Mouse (Mus musculus) skeletal muscle tissue, adult 2 months (tissue): Measurements from ENCODE around the gene Slc16a11.

Source experiments
- DNase-seq: peaks from one replicate; pipeline ENCODE4 v3.0.0-alpha.2; 2012; ENCODE audit warnings: low read depth, low spot score

Slc16a11 gene

DNA sequence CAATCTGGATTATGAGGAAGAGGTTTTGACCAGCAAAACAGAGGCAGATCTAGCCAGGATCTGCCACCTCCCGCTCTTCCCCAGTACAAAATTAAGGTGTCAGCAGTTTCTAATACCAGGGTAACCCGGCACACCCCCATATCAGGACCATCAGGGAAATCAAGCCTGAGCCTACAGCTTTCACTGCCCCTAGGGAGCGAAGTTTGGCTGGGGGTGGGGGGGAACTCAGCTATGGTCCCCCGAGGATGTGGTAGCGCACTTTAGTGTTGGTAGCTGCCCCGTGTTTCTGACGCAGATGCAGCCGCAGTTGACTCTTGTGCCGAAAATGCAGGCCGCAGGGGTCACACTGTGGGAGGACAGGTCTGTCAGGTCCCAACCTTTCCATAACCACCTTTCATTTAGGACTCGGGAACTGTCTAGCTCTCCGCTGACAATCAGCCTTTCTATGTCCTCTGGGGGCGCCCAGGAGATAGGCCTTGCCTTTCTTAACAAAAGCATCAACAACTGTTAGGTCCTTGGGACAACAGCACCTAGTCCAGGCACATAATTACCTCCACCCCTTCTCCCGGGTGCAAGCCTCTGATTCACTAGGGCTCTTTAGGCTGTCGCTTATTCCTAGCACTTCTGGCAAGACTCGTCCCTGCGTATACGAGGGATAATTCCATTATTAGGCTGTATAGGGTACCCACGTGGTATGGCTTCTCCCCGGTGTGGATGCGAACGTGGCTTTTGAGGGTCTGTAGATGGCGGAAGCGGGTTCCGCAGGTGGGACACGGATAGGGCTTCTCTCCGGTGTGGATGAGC is 13.4 kb downstream of the Slc16a11 start:
- DNase-seq = no peak

- DNase-seq = no peak
Observed at GRCm38 (mm10) chr11:70226602-70226890, 14.0 kb downstream of the Slc16a11 start.

DNA sequence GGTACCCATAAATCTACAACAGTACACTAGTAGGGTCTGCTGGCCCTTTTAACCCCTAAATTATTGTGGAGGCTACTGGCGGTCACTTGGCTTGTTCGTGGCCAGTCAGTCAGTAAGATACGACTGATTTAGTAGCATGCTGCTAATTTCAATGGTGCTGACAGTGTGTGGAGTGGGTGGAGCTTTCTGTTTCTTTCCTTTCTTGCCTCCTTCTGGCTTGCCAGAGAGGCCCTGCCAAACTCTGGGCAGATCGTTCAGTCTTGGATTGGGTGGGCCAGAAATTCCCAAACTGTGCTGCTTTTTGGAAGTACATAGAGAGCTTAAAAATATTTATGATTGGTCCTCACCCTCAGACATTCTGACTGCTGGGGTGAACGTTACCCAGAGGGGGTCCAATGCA is 14.6 kb downstream of the Slc16a11 start:
- DNase-seq = no peak

- DNase-seq = no peak
Observed at GRCm38 (mm10) chr11:70227661-70228245, 15.2 kb downstream of the Slc16a11 start.

DNA sequence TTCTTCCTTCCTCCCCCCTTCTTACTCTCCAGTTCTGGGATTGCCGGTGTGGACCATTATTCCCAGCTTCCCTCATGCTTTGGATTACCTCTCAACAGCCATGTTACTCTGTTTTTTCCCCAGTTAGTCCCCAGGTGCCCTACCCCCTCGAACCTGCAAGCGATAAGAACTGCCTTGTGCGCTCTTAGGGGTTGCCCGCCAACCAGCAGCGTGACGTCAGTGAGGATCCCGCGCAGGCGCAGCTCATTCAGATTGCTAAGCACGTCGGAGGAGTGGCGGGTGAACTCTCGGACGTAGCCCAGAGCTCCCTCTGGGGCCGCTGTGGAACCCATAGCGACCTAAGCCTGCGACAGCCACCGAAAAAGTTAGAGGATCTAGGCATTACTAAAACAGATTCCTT is 16.3 kb downstream of the Slc16a11 start:
- DNase-seq = peak; percentile 70

- no peak for DNase-seq
Observed at GRCm38 (mm10) chr11:70229260-70230010, 16.9 kb downstream of the Slc16a11 start, which contains the start of gene Bcl6b. Gene Bcl6b, minus strand, starts transcription at chr11:70229798.

DNA sequence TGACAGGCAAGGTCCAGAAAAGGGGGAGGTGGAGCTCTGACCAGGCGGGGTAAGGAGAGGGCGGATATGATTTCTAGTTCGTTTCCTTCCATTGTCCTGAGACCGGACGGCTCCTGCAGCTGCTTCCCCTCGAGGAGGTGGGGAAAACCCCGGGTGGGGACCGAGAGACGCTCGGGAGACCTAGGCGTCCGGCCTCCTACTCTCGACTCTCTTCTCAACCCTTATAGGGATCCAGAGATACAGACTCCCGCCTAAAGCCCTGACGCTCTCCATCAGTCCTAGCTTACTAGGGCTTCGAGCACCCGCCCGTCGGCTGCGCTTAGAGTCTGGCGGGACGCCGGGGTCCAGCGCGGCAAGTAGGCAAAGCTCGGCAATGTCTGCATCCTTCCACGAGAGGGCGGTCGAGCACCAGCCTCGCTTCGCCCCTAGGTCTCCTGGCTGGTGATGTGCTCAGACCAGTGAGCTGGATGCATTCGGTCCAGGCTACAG is 17.7 kb downstream of the Slc16a11 start:
- peak; percentile 79 for DNase-seq

DNA sequence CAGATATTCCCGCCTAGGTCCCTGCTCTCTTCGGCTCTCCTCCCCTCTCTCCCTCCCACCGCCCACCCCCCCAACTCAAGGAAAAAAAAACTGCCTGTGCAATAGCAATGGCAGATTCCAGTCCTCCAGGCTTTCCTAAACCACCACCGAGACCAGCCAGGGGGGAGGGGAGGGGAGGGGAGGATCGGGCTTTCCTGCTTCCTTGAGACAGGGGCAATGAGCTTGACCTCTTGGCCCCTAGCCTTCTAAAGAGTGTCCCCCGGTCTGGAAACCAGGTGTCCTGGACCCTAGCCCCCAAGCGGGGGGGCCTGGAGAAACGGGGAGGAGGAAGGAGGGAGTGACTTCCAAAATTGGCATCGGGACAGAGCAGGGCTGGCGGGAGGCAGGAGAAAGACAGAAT is 20.0 kb downstream of the Slc16a11 start:
- DNase-seq = no peak

DNA sequence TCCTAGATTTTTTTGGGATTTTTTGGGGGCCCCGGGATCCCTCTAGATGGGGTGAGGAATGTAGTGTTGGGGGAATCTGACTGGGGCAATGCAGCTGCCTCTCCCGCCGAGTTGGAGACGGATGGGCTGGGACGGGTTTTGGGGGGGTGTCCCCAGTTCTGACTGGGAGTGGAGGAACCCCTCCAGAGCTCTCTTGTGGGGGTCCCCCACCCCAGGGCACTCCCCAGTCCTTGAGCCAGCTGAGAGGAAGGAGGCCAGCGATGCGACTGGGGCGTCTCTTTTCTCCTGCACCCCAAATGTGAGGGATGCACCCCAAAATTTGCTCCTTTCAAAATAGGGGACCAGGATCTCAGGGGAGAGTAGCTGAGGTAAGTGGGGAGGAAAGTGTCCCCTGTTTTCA is 20.5 kb downstream of the Slc16a11 start:
- DNase-seq = no peak

DNA sequence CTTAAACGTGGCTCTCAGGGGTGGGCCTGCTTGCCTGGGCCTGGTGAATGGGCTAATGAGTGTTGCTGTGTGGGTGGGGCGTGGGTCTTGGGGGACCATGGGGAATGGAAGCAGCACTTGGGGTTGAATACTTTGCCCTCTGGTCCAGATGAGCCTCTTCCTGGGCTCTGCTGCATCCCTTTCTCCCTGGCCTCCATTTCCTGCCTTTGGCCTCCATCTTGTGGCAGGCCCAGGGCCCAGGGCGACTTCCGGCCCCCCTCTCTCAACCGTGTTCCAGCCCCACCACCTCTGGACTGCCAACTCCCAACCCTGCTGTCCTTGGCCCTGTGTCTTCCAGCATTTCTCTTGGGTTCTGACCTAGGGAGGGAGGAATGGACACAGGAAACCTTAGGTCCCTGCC is 21.5 kb downstream of the Slc16a11 start:
- DNase-seq = peak; percentile 64

DNA sequence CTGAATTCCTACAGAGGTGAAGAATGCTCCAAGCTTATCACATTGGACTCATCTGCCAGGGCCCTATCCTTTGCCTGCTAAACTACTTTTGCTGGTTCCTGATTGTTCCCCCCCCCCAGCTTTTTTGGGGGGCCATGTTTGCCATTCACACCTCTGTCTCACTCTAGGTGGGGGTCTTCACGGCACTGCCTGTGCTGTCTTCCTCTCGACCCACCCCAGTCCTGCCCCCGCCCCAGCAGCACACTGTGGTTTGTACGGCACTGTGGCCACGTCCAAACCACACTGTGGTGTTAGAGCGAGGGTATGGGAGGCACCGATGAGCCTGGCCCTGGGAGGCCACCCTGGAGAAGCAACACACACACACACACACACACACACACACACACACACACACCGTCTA is 21.9 kb downstream of the Slc16a11 start:
- DNase-seq = no peak

- no peak for DNase-seq
Observed at GRCm38 (mm10) chr11:70235254-70235900, 22.8 kb downstream of the Slc16a11 start.

- no peak for DNase-seq
Observed at GRCm38 (mm10) chr11:70236717-70237116, 24.2 kb downstream of the Slc16a11 start.

DNA sequence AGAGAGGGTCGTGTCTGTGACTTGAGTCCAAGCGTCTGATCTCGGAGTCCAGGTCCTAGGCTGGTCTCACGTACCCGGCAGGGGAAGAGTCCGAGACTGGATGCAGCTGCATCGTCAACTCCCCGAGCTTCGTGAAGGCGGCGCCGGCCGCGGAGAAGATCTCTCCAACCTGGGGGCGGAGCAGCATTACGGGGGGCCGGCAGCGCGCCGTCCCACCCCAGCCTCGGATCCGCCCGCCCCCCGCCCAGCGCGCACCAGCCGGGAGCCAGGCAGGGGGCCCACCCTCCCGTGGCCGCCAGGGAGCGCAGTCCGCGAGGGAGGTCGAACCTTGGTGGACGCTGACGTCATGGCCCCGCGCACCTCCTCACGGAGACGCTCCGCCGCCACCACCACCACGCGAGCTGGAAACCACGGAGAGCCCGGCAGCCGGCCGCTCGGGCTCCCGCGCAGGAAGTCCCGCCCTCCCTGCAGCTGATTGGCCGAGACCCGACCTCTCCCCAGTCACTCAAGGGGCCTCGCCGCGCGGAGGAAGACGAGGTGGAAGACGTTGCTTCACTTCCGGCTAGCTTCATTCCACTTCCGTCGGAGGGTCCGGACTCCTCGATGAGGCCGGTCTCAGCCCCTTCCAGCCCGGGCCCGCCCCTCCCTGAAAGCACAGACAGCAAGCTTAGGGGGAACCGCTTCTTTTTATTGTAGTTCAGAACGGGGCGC is 25.1 kb downstream of the Slc16a11 start, which contains the start of gene 0610010K14Rik:
Gene 0610010K14Rik, minus strand, starts transcription at position 458 of the 711 bp plus-strand sequence.
- peak; percentile 96 for DNase-seq

DNA sequence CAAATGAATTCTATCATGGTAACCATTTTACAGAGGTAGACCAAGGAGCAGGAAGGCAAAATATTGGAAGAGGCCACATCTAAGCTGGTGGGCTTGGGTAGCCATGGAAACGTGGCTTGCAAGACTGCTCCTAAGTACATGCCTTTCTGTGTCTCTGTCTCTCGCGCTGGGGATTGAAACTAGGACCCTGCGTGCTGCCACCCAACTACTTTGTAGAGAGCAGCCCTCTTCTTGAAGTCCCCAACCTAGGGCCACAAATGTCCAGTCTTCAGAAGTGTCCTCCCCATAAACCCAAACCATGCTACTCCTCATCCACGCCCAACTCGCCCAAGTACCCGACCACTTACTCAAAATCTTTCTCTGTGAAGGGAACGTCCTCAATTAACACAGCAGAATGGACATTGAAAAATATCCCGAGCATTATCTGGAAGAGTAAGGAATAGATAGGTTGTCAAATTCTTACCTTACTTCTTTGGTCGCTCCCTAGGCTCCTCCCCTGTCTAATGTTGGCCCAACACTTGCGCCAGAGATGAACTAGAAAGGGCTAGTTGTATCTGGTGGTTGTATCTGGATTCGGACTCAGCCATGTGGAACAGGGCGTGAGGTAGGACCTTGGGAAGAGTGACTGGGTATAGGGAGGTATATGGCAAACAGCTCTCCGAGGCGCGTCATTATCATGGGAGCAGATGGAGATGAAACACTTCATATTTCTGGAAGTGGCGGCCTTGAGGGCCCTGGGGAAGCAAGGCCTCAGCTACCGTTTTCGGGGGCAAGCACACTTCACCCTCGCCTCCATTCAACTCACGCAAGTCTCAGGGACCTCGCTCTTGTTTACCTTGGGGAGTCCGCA is 26.3 kb downstream of the Slc16a11 start:
- DNase-seq = no peak

DNA sequence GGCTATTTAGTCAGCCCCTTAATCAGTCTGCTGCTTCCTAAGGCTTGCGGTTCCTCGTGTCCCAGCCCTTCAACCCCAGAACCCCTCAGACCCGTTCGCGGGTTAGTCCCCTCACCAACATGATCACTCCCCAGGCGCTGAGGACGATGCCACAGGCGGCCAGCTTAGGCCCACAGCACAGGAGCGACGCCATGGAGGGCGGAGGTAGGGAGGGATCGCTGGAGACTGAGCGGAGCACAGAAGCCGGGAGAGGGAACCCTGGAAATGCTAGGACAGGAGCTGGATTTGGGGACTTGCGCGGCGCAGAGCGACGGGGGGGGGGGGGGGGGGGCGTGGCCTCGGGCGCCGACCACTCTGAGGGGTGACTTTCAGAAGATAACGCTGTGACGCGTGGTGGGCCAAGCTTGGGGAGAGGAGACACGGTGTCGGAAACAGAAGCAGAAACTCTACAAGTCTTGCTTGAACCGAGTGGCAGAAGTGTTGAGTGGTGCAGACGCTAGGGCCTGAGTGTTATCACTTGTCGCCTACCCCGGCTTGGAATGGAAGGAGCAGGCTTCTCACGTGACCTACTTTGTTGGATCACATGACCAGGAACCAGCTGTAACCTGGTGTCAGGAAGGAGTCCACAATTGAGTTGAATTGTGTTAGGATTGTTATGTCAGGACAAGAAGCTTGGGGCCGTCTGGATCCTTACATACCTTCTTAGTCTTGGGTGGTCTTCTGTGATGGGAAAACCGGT is 27.2 kb downstream of the Slc16a11 start, which contains the start of the genes Gm21988 and Rnasek:
Gene Gm21988, minus strand, starts transcription at position 290 of the 739 bp plus-strand sequence.
Gene Rnasek, minus strand, starts transcription at position 302 of the 739 bp plus-strand sequence.
- peak; percentile 84 for DNase-seq

DNA sequence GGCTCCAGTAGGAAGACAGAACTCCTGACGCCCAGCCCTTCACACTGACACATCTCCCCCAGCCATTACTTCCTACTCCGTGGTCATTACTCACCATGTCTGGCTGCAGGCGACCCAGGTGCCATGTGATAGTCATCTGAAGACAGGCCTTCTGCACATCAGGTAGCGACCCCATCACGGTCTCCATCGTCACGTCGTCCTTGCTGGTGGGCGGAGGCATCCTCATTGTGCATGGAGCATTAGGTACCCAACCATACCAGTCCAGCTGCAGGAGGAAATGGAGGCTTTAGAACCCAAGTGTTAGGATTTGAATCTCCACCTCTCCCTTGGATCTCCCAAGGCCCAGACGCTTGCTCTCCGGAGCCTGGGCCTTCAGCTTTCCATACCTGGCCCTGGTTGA is 30.0 kb downstream of the Slc16a11 start:
- DNase-seq = no peak

DNA sequence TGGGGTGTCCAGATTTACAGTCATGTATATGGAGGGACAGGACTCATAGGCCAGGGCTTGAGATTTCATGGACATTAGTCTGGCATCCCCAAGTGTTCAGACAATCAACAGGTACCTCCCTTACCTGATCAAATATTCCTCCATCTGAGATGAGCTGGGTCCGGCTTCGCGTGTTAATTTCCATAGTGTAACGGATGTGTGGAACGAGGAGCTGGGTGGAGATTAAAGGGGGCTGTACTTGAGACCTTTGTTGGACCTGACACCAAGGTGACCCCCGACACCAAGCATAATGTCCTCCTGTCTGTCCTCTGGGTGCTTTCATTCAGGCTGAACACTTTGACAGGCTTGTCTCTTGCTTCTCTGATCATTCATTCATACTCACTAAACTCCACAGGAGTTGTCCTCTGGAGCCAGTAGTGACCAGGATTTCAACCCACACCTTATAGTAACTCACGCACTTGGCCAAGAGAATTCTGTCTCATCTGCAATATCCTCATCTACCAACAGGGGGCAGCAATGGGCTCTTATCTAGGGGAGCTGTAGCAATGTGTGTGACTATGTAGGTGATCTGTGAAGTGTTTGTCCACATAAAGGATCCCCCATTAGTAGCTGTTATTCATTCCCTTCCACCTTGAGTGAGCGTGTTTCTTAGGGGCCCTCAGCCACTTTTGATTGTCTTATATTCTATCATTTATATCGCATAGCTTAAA is 34.7 kb downstream of the Slc16a11 start:
- no peak for DNase-seq

- DNase-seq = no peak
Observed at GRCm38 (mm10) chr11:70250150-70250549, 37.6 kb downstream of the Slc16a11 start.
